Mouse (Mus musculus) heart, postnatal 25 days (tissue): ENCODE measurements around the gene Olfr328. TPM values are rescaled to one million over a fixed set of nuclear protein-coding genes. Genes with fewer than 3 reads are reported as not detected.
A peak's percentile ranks its signal among the peaks of the same experiment; 100 is the strongest.
"Not testable (repeated sequence)": the region's sequence is repeated elsewhere in the genome, so short reads cannot be mapped to it uniquely, and the experiment has no call there.

Experiments used
- DNase-seq: peaks from one replicate; pipeline ENCODE4 v3.0.0; 2022; ENCODE audit warnings: low spot score
- intact Hi-C: fragments of 180-260 bp; cut with DNase I; formaldehyde crosslinking; loops from one replicate; pipeline ENCODE4 v1.15.1; 2025
- total RNA-seq, 2 experiments: library from RNA; stranded (reverse); gene quantifications; 2 replicates each; pipeline ENCODE4 v1.2.3; 2021

Gene Olfr328
- total RNA-seq: not detected

DNA sequence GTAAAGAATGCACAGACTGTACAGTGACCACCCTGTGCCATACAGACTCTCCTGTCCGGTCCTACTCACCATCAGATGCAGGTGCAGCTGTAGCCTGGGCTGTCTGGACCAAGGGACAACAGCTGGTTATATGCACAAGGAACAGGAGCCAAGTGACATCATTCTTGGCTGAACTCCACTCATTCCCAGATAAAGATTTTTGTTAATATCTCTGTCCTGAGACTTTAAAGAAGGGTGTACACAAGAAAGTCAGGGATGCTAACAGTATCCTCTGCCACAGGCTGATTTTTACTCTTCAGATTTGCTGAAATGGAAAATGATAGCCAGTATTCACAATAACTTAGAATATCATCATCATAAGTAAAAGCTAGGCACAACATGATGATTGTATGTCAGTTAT lies at the start of gene Olfr328:
TSS of gene Olfr328 (minus strand) at position 101 of the 400 bp plus-strand sequence.
- no peak for DNase-seq
- intact Hi-C loops: no loop called here

GRCm38 (mm10) chr11:58605228-58605627 lies 49.8 kb upstream of the Olfr328 start:
- DNase-seq: no peak
- intact Hi-C loops: no loop called here

DNA sequence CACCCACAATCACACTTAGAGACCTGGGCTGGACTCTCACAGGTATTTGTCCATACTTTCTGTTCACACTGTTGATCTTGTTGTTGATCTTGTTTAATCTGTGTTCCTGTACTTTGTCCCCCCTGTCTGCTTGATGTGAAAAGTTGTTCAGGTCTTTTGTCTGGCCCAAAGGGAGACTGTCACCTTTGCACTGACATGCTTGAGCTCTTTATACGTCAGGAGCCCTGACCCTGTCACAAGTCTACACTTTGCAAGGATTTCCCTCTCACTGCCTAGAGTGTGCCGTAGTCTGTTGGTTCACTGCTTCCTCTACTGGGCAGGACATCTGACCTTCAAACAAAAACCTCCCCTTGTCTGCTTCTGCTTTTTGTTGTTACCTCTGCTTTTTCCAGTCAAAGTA lies 49.3 kb upstream of the Olfr328 start:
- no peak for DNase-seq
- intact Hi-C loops: no loop called here

DNA sequence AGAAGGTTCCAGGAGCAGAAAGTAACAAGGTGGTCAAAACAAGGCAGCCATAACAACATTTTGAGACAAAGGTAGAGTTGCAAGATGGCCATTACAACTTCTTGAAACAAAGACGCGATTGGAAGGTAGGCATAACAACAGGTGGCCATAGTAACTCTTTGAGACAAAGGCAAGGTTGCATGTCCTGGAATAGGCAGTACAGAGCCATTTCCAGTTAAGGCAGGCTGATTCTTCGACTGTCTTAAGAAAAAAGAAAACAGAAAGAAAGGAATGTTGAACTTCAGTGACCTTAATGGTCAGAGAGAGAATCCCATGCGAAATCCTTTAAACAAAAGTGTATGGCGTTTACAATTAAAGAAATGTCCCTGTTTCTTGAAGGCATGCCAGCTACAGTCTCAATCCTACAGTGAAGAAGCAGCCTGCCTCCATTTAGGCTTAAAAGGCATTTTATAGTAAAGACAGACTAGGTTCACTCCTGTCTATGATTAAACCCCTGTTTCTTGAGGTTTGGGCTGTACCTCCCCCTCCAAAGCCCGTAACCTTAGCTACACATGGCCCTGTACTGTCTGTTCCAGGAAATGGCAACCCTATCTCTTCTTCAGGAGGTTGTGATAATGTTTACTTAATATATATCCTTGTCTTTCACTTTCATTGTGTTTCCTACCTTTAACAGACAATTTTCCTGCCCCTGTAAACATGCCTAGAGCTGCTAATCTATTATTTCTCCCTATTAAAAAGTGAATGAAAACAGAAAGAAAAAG lies 47.5 kb upstream of the Olfr328 start:
- intact Hi-C loops: no loop called here
- DNase-seq: no peak

GRCm38 (mm10) chr11:58602062-58602461 lies 46.6 kb upstream of the Olfr328 start:
- intact Hi-C loops: no loop called here
- no peak for DNase-seq

DNA sequence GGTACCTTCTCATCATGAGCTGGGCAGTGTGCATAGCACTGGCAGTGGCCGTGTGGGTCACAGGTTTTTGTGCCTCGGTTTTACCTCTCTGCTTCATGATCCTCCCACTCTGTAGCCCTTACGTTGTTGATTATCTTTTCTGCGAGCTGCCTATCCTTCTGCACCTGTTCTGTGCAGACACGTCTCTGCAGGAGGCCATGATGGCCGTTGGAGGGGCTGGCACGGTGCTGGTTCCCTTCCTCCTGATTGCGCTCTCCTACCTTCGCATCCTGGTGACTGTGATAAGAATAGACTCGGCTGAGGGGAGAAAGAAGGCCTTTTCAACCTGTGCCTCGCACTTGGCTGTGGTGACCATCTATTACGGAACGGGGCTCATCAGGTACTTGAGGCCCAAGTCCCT lies 42.4 kb upstream of the Olfr328 start:
- DNase-seq: no peak
- intact Hi-C loops: no loop called here

GRCm38 (mm10) chr11:58594814-58595213 lies 39.4 kb upstream of the Olfr328 start, which contains the start of gene Olfr324:
TSS of gene Olfr324 (plus strand) at chr11:58595114.
- no peak for DNase-seq
- intact Hi-C loops: no loop called here

GRCm38 (mm10) chr11:58588620-58589250 lies 33.3 kb upstream of the Olfr328 start:
- intact Hi-C loops: loop anchor here (5.0 kb wide), 2 partner anchors 186 to 351 kb away; no protein-coding TSS in a partner anchor
- no peak for DNase-seq

DNA sequence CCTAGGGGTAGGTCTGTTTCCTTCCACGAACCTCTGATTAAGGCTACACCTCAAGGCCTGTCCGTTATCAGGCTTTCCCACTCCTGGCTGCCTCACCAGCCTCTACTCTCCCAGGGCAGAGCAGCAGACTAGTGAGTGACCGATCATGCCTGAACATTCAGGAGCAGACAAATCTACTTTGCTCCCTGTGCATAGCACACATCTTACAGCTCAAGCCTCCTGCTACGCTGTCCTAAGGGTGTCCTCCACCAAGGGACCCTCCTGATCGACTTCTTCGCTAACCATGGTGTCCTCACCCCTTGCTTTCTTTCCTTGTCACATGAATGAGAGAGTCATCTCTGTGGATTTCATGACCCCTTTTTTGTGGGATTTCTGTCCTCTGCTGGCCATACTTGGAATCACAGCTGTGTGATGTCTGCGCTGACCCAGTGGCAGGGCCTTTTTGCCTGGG lies 32.5 kb upstream of the Olfr328 start:
- intact Hi-C loops: loop anchor here (5.0 kb wide), 2 partner anchors 186 to 351 kb away; no protein-coding TSS in a partner anchor
- DNase-seq: no peak

DNA sequence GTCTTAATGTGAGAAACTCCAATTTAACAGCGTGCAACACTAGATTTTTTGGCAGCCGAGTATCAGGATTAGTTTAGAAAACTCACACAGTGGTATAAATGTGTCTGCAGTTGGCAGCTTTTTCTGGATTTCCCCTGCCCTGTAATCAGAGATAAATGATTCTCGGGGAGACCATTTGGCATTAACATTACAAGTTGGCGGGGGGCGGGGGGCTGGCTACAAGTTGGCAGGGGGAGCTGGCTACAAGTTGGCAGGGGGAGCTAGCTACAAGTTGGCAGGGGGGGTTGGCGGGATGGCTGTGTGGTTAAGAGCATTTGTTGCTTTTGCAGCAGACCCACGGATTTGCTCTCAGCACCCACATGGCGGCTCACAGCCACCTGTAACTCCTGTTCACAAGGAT lies 23.2 kb upstream of the Olfr328 start:
- intact Hi-C loops: no loop called here
- no peak for DNase-seq

DNA sequence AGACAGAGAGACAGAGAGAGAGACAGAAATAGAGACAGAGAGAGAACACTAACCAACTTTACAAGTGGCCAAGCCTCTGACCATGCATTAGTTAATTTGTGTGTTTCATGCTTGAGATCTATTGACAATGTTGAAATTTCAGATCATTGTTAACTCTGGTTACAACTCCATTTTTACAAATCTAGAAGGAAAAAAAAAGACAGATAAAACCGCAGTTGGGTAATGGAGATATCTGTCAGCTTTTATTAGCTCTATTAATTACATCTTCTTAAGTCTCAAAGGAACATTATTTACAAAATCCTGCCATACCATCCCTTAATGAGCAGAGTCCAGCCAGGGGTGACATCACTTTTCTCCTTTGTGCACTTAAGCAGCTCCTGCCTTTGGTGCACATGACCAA lies 22.0 kb upstream of the Olfr328 start, which contains the start of gene Olfr325:
TSS of gene Olfr325 (plus strand) at position 301 of the 400 bp plus-strand sequence.
- no peak for DNase-seq
- intact Hi-C loops: no loop called here

DNA sequence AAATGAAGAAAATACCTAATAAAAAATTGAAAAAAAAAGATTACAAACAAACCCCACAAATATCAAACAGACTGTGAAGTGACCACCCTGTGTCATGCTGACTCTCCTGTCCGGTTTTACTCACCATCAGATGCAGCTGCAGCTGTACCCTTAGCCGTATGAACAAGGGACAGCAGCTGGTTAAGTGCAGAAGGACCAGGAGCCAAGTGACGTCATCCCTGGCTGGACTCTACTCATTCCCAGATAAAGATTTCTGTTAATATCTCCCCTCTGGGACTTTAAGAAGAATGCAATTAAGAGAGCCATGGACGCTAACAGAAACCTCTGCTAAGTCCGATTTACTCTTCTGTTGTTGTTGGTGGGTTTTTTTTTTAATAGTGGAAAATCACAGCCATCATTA lies 15.0 kb upstream of the Olfr328 start, which contains the start of gene Olfr224:
TSS of gene Olfr224 (minus strand) at position 149 of the 400 bp plus-strand sequence.
- intact Hi-C loops: no loop called here
- peak; percentile 10 for DNase-seq

GRCm38 (mm10) chr11:58546322-58546721 lies 9.1 kb downstream of the Olfr328 start, which contains the start of gene Olfr329-ps:
TSS of gene Olfr329-ps (minus strand) at chr11:58546422.
- DNase-seq: no peak
- intact Hi-C loops: no loop called here

- DNase-seq, intact Hi-C loops: not testable (repeated sequence)
Measured at GRCm38 (mm10) chr11:58534736-58535135, 20.7 kb downstream of the Olfr328 start, which contains the start of gene Olfr330. TSS of gene Olfr330 (minus strand) at chr11:58534836.

DNA sequence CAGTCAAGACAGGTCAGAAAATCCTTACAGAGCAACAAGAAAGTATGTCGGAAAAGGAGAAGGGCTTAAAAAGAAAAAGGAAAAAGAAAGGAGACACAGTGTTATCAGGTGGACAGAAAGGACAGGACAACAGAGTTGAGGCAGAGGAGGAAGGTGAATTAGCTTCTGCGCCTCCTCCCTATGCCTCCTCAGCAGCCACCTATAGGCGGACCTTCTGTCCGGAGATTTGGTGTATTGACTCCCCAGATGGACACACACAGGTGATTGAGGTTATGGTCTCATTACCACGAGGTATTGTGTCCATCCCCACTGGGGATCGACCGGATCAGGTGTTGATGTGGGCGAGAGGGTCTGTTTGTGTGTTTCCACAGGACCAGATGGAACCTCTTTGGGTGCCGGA lies 35.7 kb downstream of the Olfr328 start:
- peak; percentile 20 for DNase-seq

DNA sequence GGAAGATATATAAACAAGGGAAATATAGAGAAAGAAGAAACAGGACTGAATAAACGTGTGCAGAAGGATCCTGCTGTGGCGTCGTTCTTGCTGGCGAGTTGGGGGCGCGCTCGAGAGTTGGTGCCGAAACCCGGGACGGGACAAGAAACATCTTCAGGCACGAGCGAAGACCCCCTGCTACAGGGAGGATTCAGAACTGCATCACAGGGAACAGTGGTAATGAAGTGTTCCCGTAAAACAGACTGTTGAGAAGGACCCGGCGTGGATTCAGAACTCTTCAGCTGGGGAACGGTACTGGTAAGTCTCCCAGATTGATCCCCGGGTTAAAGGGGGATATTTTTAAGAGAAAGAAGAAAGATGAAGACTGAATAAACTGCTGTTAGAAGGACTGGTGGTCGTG lies 36.5 kb downstream of the Olfr328 start:
- peak; percentile 57 for DNase-seq
- intact Hi-C loops: not testable (repeated sequence)

More for the DNA sequence above, 35.7 kb downstream of the Olfr328 start:
- intact Hi-C loops: not testable (repeated sequence)

- DNase-seq, intact Hi-C loops: not testable (repeated sequence)
Measured at GRCm38 (mm10) chr11:58509058-58509457, 46.4 kb downstream of the Olfr328 start.

DNA sequence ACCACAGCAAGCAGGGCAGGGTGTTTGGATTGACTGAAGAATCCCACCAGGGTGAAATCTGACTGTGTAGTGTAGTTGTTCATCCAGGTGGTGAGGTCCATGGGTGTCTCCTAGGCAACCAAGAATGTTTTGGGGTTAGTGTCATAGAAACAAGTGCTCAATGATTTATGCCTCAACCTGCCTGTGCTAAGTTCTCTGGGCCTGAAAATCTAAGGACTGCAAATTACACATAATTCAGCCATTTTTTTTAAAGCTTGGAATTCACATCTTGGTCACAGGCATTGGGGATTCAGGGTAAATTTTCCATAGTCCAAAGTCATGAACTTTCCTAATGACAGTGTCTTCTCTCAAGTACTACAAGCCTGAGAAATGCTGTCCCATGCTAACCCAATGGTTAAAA lies 53.0 kb downstream of the Olfr328 start, which contains the start of gene Olfr331:
TSS of gene Olfr331 (minus strand) at position 101 of the 400 bp plus-strand sequence.
- intact Hi-C loops: loop anchor here (5.0 kb wide), 2 partner anchors 135 to 200 kb away; no protein-coding TSS in a partner anchor
- not testable (repeated sequence) for DNase-seq
